Mouse (Mus musculus) neural tube, embryonic 13.5 days (tissue): Measurements from ENCODE around the gene Myof. TPM values are rescaled to one million over a fixed set of nuclear protein-coding genes. Genes with fewer than 3 reads are reported as not detected.

Source experiments
- ATAC-seq: fragments of 200-750 bp; cut with Nextera tagmentation; 2 replicates; pipeline ENCODE4 v1.8.0; 2017; ENCODE audit warnings: low read depth, mild to moderate bottlenecking, moderate TSS enrichment, moderate library complexity
- H3K27ac ChIP-seq: fragments of 300-500 bp; sonication (generic); replicated peaks from 2 replicates; pipeline ENCODE4 v1.5.1; 2015; ENCODE audit warnings: moderate library complexity, mild to moderate bottlenecking, inconsistent platforms
- H3K27me3 ChIP-seq: fragments of 300-500 bp; sonication (generic); 2 replicates; pipeline ENCODE4 v1.6.1; 2015; ENCODE audit warnings: mild to moderate bottlenecking, inconsistent platforms
- H3K36me3 ChIP-seq: fragments of 300-500 bp; sonication (generic); 2 replicates; pipeline ENCODE4 v1.6.1; 2015; ENCODE audit warnings: mild to moderate bottlenecking, inconsistent platforms
- H3K4me1 ChIP-seq: fragments of 300-500 bp; sonication (generic); replicated peaks from 2 replicates; pipeline ENCODE4 v1.6.1; 2015; ENCODE audit warnings: inconsistent platforms
- H3K4me2 ChIP-seq: fragments of 300-500 bp; sonication (generic); 2 replicates; pipeline ENCODE4 v1.6.1; 2015; ENCODE audit warnings: inconsistent platforms, mild to moderate bottlenecking, moderate library complexity
- H3K4me3 ChIP-seq: fragments of 300-500 bp; sonication (generic); 2 replicates; pipeline ENCODE4 v1.5.1; 2015; ENCODE audit warnings: mild to moderate bottlenecking, inconsistent platforms
- H3K9ac ChIP-seq: fragments of 300-500 bp; sonication (generic); 2 replicates; pipeline ENCODE4 v1.6.1; 2015; ENCODE audit warnings: moderate library complexity, mild to moderate bottlenecking, inconsistent platforms
- H3K9me3 ChIP-seq: fragments of 300-500 bp; sonication (generic); 2 replicates; pipeline ENCODE4 v1.6.1; 2016; ENCODE audit warnings: inconsistent platforms
- WGBS: fragments of 180-500 bp; shearing (Covaris S2); methylation state at CpG from one replicate; pipeline ENCODE4 v1.1.7; 2015; 5-methylcytosine and 5-hydroxymethylcytosine counted together
- polyA plus RNA-seq: library from polyadenylated mRNA; unstranded; fragments of >200 nt; fragmentation: Nextera tagmentation; extraction: Ambion mirVana; gene quantifications from 2 replicates; pipeline ENCODE4 v1.2.1, GENCODE M21; 2015

Myof gene
- polyA plus RNA-seq, 1 experiment from 2014 or later = 2.9 TPM

DNA sequence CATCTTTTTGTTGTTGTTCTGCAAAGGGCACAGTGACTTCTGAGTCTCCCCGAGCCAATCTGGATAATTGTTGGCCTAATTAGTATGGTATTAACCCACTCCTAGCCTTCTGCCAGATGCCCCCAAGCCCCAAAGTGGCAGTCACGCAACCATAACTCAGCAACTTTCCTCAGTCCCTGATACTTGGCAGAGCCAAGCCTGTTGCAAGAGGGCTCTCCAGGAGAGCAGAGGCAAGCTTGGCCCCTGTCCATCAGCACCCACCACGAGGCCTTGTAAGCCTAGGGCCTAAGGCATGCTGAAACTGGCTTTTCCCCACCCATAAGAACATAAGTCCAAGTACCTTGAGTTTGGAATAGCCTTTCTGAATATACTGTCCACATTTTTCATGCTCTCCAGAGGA lies 119.1 kb downstream of the Myof start:
- Histone ChIP-seq H3K4me3 (no peak overlapping the region), H3K4me1 (no peaks in the 10 kb centered on the region), H3K9me3 (no peaks in the 10 kb centered on the region), H3K36me3 (no peaks in the 10 kb centered on the region), H3K27me3 (no peaks in the 10 kb centered on the region), H3K27ac (no peak overlapping the region), H3K4me2 (no peak overlapping the region), H3K9ac (no peak overlapping the region)
- ATAC-seq = no peak
- WGBS = 53% methylated on average over 3 of the region's 3 CpGs

DNA sequence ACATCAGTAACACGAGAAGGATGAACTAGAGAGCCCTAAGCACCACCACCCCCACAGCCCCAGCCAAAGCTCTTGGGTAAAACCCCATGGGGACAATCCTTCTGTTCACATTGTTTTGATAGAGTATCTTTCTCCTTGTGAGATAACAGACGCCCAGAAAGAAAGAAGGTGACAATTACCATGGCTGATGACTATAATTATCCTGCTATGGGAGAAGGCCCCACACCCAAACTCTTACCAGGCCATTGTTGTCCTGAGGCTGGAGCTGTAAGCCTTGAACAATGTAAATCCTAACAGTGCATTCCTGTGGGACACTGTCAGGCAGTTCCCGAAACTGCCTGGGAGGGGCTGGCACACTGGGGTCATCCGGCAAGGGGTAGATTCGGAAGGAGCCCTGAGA lies 122.3 kb downstream of the Myof start:
- H3K4me2 ChIP-seq = no peak overlapping the region
- H3K27me3 ChIP-seq = no peaks in the 10 kb centered on the region
- H3K4me1 ChIP-seq = no peaks in the 10 kb centered on the region
- no peak overlapping the region for H3K27ac ChIP-seq
- ATAC-seq = no peak
- H3K36me3 ChIP-seq = no peaks in the 10 kb centered on the region
- no peaks in the 10 kb centered on the region for H3K9me3 ChIP-seq
- H3K9ac ChIP-seq = no peak overlapping the region
- WGBS = 28% methylated on average over 5 of the region's 5 CpGs
- H3K4me3 ChIP-seq = no peak overlapping the region

DNA sequence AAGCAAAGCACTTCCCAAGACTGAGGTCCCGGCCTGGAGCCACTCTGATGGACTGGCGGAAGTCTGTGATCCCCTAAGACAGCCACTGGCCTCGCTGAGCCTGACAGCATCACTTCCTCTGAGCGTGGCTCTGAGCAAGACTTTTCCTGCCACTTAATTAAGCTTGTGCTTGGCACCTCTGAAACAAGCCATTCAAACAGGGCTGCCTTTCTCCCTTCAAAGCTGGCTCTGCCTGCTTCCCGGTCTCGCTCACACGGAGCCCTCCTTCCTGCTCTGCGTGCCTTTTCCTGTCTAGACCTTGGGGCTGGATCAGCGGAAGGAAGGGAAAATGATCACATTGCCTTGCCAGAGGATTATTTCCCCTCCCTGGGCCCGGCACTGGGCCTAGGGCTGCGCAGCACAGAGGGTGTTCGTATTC lies 124.9 kb downstream of the Myof start:
- Histone ChIP-seq H3K4me2 (no peak overlapping the region), H3K27me3 (no peaks in the 10 kb centered on the region), H3K4me1 (no peaks in the 10 kb centered on the region), H3K36me3 (no peaks in the 10 kb centered on the region), H3K27ac (no peak overlapping the region), H3K9ac (no peak overlapping the region), H3K4me3 (no peak overlapping the region), H3K9me3 (no peaks in the 10 kb centered on the region)
- 0 out of 2 replicates have a peak, but pooled peaks have one; percentile 47 for ATAC-seq
- WGBS = 67% methylated on average over 12 of the region's 12 CpGs

DNA sequence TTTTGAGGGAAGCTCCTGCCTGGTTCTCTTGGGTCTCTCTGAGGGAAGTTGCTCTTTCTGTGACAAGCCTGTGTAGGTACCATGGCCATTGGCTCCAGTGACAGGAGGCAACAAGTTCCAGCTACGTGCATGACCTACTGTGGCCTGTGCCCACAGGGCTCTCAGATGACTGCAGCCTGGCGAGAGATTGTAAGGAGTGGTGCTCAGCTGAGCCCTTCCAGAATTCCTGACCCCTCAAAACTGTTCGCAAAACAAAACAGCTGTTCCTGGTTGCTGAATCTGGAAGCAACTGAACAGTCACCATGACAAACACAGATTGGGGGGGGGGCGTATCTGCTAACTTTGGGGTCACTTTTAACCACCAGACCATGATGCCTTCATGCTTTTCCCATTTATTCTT lies 129.1 kb downstream of the Myof start:
- Histone ChIP-seq H3K36me3 (no peaks in the 10 kb centered on the region), H3K9me3 (no peaks in the 10 kb centered on the region), H3K27me3 (no peaks in the 10 kb centered on the region), H3K4me3 (no peak overlapping the region), H3K4me1 (peaks cover 10% of the 10 kb centered on the region; the same call in 1 of the 2 replicates), H3K9ac (no peak overlapping the region), H3K4me2 (no peak overlapping the region), H3K27ac (no peak overlapping the region)
- 88% methylated on average over 4 of the region's 4 CpGs for WGBS
- no peak for ATAC-seq

- Histone ChIP-seq H3K9ac (no peak overlapping the region), H3K36me3 (no peaks in the 10 kb centered on the region), H3K4me3 (no peak overlapping the region), H3K27ac (no peak overlapping the region), H3K27me3 (no peaks in the 10 kb centered on the region), H3K9me3 (no peaks in the 10 kb centered on the region), H3K4me2 (no peak overlapping the region), H3K4me1 (peaks cover 18% of the 10 kb centered on the region)
- 80% methylated on average over 6 of the region's 6 CpGs for WGBS
- no peak for ATAC-seq
These were observed 130.9 kb downstream of the Myof start for GRCm38 (mm10) chr19:37912501-37912900.

DNA sequence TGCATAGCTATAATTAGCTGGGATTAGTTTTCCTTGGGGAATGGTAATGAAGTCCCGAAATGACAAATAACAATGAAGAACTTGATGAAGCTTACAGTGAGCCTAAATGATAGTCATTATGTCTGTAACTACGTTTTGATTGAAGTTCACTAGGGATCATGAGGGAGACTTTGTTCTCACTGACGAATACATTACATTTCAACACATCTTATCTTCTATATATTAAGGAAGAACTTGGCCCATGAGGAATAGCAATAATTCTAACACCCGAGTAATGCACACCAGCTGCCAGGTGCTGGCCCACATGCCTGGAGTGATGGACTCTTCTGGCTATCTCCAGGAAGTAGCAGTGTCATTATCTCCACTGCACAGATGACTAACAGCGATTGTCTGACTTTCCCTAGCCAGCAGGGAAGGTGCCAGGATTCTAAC lies 133.5 kb downstream of the Myof start:
- H3K4me3 ChIP-seq = no peak overlapping the region
- 45% methylated on average over 5 of the region's 5 CpGs for WGBS
- ATAC-seq = peak; percentile 62; the same call in 1 of the 2 replicates
- no peak overlapping the region for H3K27ac ChIP-seq
- H3K4me1 ChIP-seq = peaks cover 28% of the 10 kb centered on the region
- H3K4me2 ChIP-seq = no peak overlapping the region
- H3K9me3 ChIP-seq = no peaks in the 10 kb centered on the region
- no peaks in the 10 kb centered on the region for H3K36me3 ChIP-seq
- H3K9ac ChIP-seq = no peak overlapping the region
- no peaks in the 10 kb centered on the region for H3K27me3 ChIP-seq

GRCm38 (mm10) chr19:37907451-37908320 lies 135.7 kb downstream of the Myof start:
- no peaks in the 10 kb centered on the region for H3K36me3 ChIP-seq
- no peak for ATAC-seq
- H3K27me3 ChIP-seq = no peaks in the 10 kb centered on the region
- H3K27ac ChIP-seq = no peak overlapping the region
- no peak overlapping the region for H3K4me3 ChIP-seq
- H3K4me2 ChIP-seq = no peak overlapping the region
- WGBS = 45% methylated on average over 17 of the region's 17 CpGs
- H3K9me3 ChIP-seq = no peaks in the 10 kb centered on the region
- peaks cover 28% of the 10 kb centered on the region for H3K4me1 ChIP-seq
- no peak overlapping the region for H3K9ac ChIP-seq

- Histone ChIP-seq H3K4me1 (peaks cover 28% of the 10 kb centered on the region), H3K27me3 (no peaks in the 10 kb centered on the region), H3K27ac (no peak overlapping the region), H3K36me3 (no peaks in the 10 kb centered on the region), H3K4me3 (no peak overlapping the region), H3K9ac (no peak overlapping the region), H3K4me2 (no peak overlapping the region), H3K9me3 (no peaks in the 10 kb centered on the region)
- ATAC-seq = no peak
- WGBS = 55% methylated on average over 3 of the region's 3 CpGs
These were observed 136.5 kb downstream of the Myof start for GRCm38 (mm10) chr19:37906916-37907315.

GRCm38 (mm10) chr19:37896081-37896480 lies 147.3 kb downstream of the Myof start:
- no peak for ATAC-seq
- no peak overlapping the region for H3K4me2 ChIP-seq
- no peaks in the 10 kb centered on the region for H3K36me3 ChIP-seq
- no peak overlapping the region for H3K4me3 ChIP-seq
- H3K4me1 ChIP-seq = no peaks in the 10 kb centered on the region
- WGBS = 48% methylated on average over 7 of the region's 7 CpGs
- no peak overlapping the region for H3K9ac ChIP-seq
- H3K9me3 ChIP-seq = no peaks in the 10 kb centered on the region
- H3K27ac ChIP-seq = no peak overlapping the region
- H3K27me3 ChIP-seq = no peaks in the 10 kb centered on the region

DNA sequence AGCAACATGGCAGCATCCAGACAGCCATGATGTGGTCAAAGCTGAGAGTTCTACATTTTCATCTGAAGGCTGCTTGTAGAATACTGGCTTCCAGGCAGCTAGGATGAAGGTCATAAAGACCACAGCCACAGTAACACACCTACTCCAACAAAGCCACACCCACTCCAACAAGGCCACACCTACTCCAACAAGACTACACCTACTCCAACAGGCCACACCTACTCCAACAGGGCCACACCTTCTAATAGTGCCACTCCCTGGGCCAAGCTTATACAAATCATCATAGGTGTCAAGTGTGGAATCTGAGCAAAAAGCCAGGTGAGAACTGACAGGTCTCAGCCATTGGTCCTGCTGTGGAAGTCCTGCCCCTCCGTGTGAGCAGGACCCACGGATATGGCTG lies 152.4 kb downstream of the Myof start:
- ATAC-seq = no peak
- Histone ChIP-seq H3K27me3 (no peaks in the 10 kb centered on the region), H3K9ac (no peak overlapping the region), H3K4me2 (no peak overlapping the region), H3K4me3 (no peak overlapping the region), H3K36me3 (no peaks in the 10 kb centered on the region), H3K27ac (no peak overlapping the region), H3K9me3 (no peaks in the 10 kb centered on the region), H3K4me1 (no peaks in the 10 kb centered on the region; the same call in 1 of the 2 replicates)
- WGBS = 79% methylated on average over 2 of the region's 2 CpGs

- 11% methylated on average over 15 of the region's 15 CpGs for WGBS
- Histone ChIP-seq H3K9ac (peak overlapping the region; percentile 65), H3K4me2 (peak overlapping the region; percentile 59), H3K9me3 (no peaks in the 10 kb centered on the region), H3K4me3 (peak overlapping the region; percentile 35), H3K27me3 (peaks cover 36% of the 10 kb centered on the region), H3K36me3 (no peaks in the 10 kb centered on the region), H3K27ac (no peak overlapping the region), H3K4me1 (no peaks in the 10 kb centered on the region; the same call in 1 of the 2 replicates)
- peak; percentile 84 for ATAC-seq
These were observed 156.8 kb downstream of the Myof start for GRCm38 (mm10) chr19:37886355-37887120.

DNA sequence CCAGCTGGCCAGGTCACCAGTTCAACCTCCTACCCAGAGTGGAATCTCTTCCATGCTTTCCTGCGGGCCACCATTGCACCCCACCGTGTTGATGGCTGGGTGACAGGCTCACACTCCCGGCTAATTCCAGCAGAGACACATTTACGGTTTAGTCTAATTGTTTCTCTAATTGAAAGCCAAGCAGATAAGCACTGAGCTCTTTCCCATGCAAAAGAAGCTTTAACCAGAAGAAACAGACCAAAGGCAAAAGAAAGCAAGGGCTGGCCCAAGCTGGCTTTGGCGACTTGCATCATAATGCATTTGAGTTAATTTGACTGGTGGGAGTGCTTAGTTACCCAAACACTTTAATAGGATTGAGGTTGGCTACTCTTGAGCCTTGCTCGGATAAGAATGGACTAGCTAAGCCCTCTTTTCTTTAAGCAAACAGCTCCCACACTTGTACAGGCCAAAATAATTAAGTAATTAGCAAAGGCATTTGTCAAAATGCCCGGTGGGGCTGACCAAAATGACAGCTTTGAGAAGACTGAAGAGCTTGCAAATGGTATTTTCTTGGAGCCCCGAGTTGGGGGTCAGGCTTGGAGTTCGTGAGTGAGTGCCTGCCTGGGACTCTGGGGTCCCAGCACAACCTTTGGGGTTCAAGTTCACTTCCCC lies 161.8 kb downstream of the Myof start:
- Histone ChIP-seq H3K4me2 (no peak overlapping the region), H3K36me3 (no peaks in the 10 kb centered on the region), H3K27ac (no peak overlapping the region), H3K9me3 (no peaks in the 10 kb centered on the region), H3K4me3 (no peak overlapping the region), H3K4me1 (peaks cover 10% of the 10 kb centered on the region), H3K27me3 (peaks cover 80% of the 10 kb centered on the region), H3K9ac (no peak overlapping the region)
- WGBS = 6% methylated on average over 9 of the region's 9 CpGs
- no peak for ATAC-seq
